Mouse (Mus musculus): ENCODE measurements around the gene Ppfibp2.

DNA sequence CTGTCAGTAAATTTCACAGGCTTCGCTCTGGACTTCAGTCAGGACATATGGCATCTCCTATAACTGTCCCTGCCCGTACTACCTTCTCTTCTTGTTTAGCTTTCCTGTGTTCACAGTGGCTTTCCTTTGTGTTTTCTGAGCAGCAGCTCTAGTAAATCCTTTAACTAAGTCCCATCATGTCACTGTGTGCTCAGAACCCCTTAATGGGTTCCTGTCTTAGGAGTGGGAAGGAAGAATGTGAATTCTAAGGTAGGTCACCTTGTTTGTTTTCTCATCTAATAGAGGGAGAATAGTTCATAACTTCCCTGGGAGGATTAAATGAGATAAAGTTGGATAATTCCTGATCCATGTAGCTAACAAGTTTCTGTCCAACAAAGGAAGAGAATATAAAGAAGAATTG is 30.1 kb downstream of the Ppfibp2 start, which contains the start of gene 5330417H12Rik:
- TF ChIP-seq CTCF (IDR thresholded peaks at IDR 0.05; ENCODE audit: low read depth) (no peak), EP300 (IDR thresholded peaks at IDR 0.05; ENCODE audit: low read depth) (no peak)
